Mouse (Mus musculus) hindbrain, embryonic 10.5 days (tissue): ENCODE measurements at regions not wholly inside any gene's neighbourhood (a gene's known extent, or its start where the extent isn't known, plus 50 kb on each side); places are given as distances from the start of the nearest gene placed in this dataset.

Experiments used
- DNase-seq: peaks from one replicate; pipeline ENCODE4 v3.0.0-alpha.2; 2017; ENCODE audit warnings: low spot score
- H3K27ac ChIP-seq: fragments of 300-500 bp; sonication (generic); 2 replicates; pipeline ENCODE4 v1.5.1; 2016; ENCODE audit warnings: mild to moderate bottlenecking, moderate library complexity
- H3K27me3 ChIP-seq: fragments of 300-500 bp; sonication (generic); 2 replicates; pipeline ENCODE4 v1.6.1; 2016; ENCODE audit warnings: mild to moderate bottlenecking; ENCODE audit not compliant: poor library complexity, insufficient read depth, severe bottlenecking
- H3K36me3 ChIP-seq: fragments of 300-500 bp; sonication (generic); 2 replicates; pipeline ENCODE4 v1.6.1; 2016; ENCODE audit warnings: mild to moderate bottlenecking, moderate library complexity
- H3K4me1 ChIP-seq: fragments of 300-500 bp; sonication (generic); replicated peaks from 2 replicates; pipeline ENCODE4 v1.6.1; 2016; ENCODE audit warnings: mild to moderate bottlenecking
- H3K4me3 ChIP-seq: fragments of 300-500 bp; sonication (generic); 2 replicates; pipeline ENCODE4 v1.5.1; 2016; ENCODE audit warnings: mild to moderate bottlenecking, moderate library complexity
- H3K9me3 ChIP-seq: fragments of 300-500 bp; sonication (generic); 2 replicates; pipeline ENCODE4 v1.6.1; 2016; ENCODE audit warnings: mild to moderate bottlenecking, moderate library complexity
- WGBS: fragments of 180-500 bp; shearing (Covaris S2); methylation state at CpG from one replicate; pipeline ENCODE4 v1.1.7; 2016; 5-methylcytosine and 5-hydroxymethylcytosine counted together

GRCm38 (mm10) chr13:117334125-117334524 is 113.2 kb upstream of the Gm17509 start:
- Histone ChIP-seq H3K27me3 (no peaks in the 10 kb centered on the region), H3K9me3 (no peaks in the 10 kb centered on the region), H3K27ac (no peak overlapping the region), H3K4me3 (no peak overlapping the region), H3K4me1 (no peaks in the 10 kb centered on the region), H3K36me3 (no peaks in the 10 kb centered on the region)
- DNase-seq = no peak
- 27% methylated on average over 1 of the region's 1 CpGs for WGBS

- Histone ChIP-seq H3K9me3 (no peaks in the 10 kb centered on the region), H3K4me1 (no peaks in the 10 kb centered on the region), H3K27me3 (no peaks in the 10 kb centered on the region), H3K36me3 (no peaks in the 10 kb centered on the region), H3K4me3 (no peak overlapping the region), H3K27ac (no peak overlapping the region)
- DNase-seq = no peak
- 92% methylated on average over 5 of the region's 5 CpGs for WGBS
Observed at GRCm38 (mm10) chr13:117334539-117334938, 113.7 kb upstream of the Gm17509 start.

GRCm38 (mm10) chr13:117381086-117381595 is 160.3 kb upstream of the Gm17509 start:
- DNase-seq = no peak
- WGBS = 79% methylated on average over 4 of the region's 4 CpGs
- Histone ChIP-seq H3K27ac (no peak overlapping the region), H3K4me3 (no peak overlapping the region), H3K4me1 (no peaks in the 10 kb centered on the region), H3K9me3 (no peaks in the 10 kb centered on the region), H3K36me3 (no peaks in the 10 kb centered on the region), H3K27me3 (no peaks in the 10 kb centered on the region)

GRCm38 (mm10) chr13:117383480-117384137 is 162.7 kb upstream of the Gm17509 start:
- Histone ChIP-seq H3K9me3 (no peaks in the 10 kb centered on the region), H3K27ac (no peak overlapping the region), H3K36me3 (no peaks in the 10 kb centered on the region), H3K4me3 (no peak overlapping the region), H3K27me3 (no peaks in the 10 kb centered on the region), H3K4me1 (no peaks in the 10 kb centered on the region)
- DNase-seq = no peak
- WGBS = 91% methylated on average over 12 of the region's 12 CpGs

DNA sequence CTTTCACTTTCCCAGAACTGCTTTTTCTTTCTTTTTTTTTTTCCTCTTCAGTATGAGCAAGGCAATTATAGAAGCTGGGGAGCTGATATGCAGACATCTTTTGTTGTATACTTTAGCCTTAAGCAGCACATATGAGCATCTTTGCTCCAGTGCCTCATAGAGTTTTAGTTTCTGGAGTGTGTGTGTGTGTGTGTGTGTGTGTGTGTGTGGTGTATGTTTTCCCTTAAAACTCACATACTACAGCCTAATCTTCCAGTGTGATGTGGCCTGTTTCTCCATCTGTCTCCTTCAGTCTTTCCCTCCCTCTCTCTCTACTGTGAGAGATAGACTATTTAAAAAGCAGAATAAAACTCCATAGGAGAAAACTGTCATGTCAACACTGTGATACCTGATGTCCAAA is 169.4 kb upstream of the Gm17509 start:
- DNase-seq = no peak
- Histone ChIP-seq H3K36me3 (no peaks in the 10 kb centered on the region), H3K4me3 (no peak overlapping the region), H3K9me3 (peaks cover 4% of the 10 kb centered on the region; the same call in 1 of the 2 replicates), H3K4me1 (no peaks in the 10 kb centered on the region), H3K27me3 (no peaks in the 10 kb centered on the region), H3K27ac (no peak overlapping the region)

GRCm38 (mm10) chr13:117393488-117393887 is 172.6 kb upstream of the Gm17509 start:
- Histone ChIP-seq H3K27ac (no peak overlapping the region), H3K4me3 (no peak overlapping the region), H3K4me1 (no peaks in the 10 kb centered on the region), H3K27me3 (no peaks in the 10 kb centered on the region), H3K36me3 (no peaks in the 10 kb centered on the region), H3K9me3 (peaks cover 4% of the 10 kb centered on the region; the same call in 1 of the 2 replicates)
- DNase-seq = no peak
- 59% methylated on average over 1 of the region's 1 CpGs for WGBS

- Histone ChIP-seq H3K27ac (no peak overlapping the region), H3K4me1 (no peaks in the 10 kb centered on the region), H3K36me3 (no peaks in the 10 kb centered on the region), H3K9me3 (no peaks in the 10 kb centered on the region), H3K27me3 (no peaks in the 10 kb centered on the region), H3K4me3 (no peak overlapping the region)
- no peak for DNase-seq
- WGBS = 78% methylated on average over 4 of the region's 4 CpGs
Observed at GRCm38 (mm10) chr13:117401245-117401644, 180.4 kb upstream of the Gm17509 start.

GRCm38 (mm10) chr13:117409940-117410339 is 189.1 kb upstream of the Gm17509 start:
- WGBS = 85% methylated on average over 7 of the region's 7 CpGs

DNA sequence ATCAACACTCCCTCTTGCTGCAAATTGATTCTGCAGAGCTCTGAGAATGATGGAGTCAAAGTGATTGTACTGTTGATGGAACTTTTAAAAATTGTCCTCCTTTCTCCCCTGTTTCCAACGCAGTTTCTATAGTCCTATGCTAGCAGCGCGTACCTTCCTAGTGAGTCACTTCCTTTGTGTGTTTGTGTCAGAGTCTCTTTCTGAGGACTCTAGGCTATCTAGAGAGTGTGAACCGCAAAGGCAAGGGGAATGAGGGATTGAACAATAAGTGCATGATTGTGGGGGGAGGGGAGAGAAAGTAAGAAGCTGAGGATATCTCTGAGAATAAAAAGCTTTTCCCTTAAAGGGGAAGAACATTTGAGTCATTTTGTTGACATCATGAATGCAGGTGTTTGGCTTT is 188.5 kb upstream of the Hcn1 start:
- Histone ChIP-seq H3K9me3 (no peaks in the 10 kb centered on the region), H3K27me3 (no peaks in the 10 kb centered on the region), H3K4me1 (no peaks in the 10 kb centered on the region), H3K27ac (no peak overlapping the region), H3K4me3 (no peak overlapping the region), H3K36me3 (no peaks in the 10 kb centered on the region)
- 86% methylated on average over 4 of the region's 4 CpGs for WGBS
- DNase-seq = no peak

More at GRCm38 (mm10) chr13:117409940-117410339, 189.1 kb upstream of the Gm17509 start:
- H3K4me3 ChIP-seq = no peak overlapping the region
- DNase-seq = no peak
- H3K9me3 ChIP-seq = no peaks in the 10 kb centered on the region
- H3K27me3 ChIP-seq = no peaks in the 10 kb centered on the region
- H3K27ac ChIP-seq = no peak overlapping the region
- H3K36me3 ChIP-seq = no peaks in the 10 kb centered on the region
- H3K4me1 ChIP-seq = no peaks in the 10 kb centered on the region

DNA sequence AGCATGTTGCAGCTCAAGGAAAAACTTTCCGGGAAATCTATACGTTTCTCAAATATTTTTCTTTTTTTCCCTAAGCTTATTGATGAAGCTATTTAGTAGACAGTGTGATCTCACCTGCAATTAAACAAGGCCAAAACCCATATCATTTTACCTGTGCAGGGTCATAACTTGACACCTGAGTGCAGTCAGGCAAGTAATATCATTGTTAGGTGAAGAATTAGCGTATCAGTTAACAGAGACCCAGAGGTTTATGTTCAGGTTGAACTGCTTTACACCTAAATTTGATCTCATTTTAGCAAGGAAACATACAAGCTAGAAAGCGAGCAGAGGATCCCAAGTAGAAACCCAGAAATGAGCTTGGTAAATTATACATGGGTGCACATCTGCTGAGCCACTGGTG is 178.6 kb upstream of the Hcn1 start:
- no peak for DNase-seq
- H3K4me1 ChIP-seq = no peaks in the 10 kb centered on the region
- no peak overlapping the region for H3K27ac ChIP-seq
- no peaks in the 10 kb centered on the region for H3K27me3 ChIP-seq
- WGBS = 91% methylated on average over 4 of the region's 4 CpGs
- no peaks in the 10 kb centered on the region for H3K9me3 ChIP-seq
- H3K4me3 ChIP-seq = no peak overlapping the region
- H3K36me3 ChIP-seq = no peaks in the 10 kb centered on the region

DNA sequence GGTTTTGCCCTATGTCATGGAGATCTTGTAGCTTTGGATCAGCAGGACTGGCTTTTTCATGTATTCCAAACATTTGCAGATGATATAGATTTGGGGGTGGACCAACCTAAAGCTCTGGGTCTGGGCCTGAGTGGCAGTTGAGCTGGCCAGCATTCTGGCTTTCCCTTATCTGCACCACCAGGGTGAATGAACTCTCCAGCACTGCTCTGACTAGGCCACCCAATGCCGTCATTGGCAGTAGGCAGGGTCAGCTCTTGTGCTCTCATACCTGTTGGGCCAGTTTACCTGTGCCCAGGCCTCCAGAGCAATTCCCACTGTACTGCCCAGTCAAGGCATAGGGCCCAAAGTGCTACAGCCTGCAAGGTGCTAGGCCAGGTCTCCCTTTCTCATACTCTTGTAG is 177.1 kb upstream of the Hcn1 start:
- H3K27me3 ChIP-seq = no peaks in the 10 kb centered on the region
- H3K4me1 ChIP-seq = no peaks in the 10 kb centered on the region
- 81% methylated on average over 1 of the region's 1 CpGs for WGBS
- no peak for DNase-seq
- H3K9me3 ChIP-seq = no peaks in the 10 kb centered on the region
- H3K36me3 ChIP-seq = no peaks in the 10 kb centered on the region
- H3K4me3 ChIP-seq = no peak overlapping the region
- no peak overlapping the region for H3K27ac ChIP-seq

DNA sequence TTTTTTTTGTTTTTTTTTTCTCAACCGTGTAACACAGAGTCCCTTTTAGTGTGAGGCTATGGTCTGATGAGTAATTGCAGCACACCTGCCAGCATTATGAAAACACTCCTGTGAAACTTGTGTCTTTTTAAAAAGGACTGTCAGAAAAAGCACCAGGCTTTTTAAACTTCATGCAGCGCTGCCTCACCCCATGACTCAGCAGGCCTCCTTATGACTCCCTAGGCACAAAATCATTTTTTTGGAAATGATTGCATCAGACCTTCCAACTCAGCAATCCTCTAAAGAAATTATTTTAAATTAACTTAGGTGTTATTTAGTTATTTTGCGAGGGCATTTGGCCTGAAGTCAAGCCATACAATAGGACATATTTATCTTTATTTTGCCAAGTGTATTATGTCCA is 134.7 kb upstream of the Hcn1 start:
- no peaks in the 10 kb centered on the region for H3K9me3 ChIP-seq
- no peaks in the 10 kb centered on the region for H3K36me3 ChIP-seq
- no peak overlapping the region for H3K27ac ChIP-seq
- H3K27me3 ChIP-seq = no peaks in the 10 kb centered on the region
- 84% methylated on average over 3 of the region's 3 CpGs for WGBS
- H3K4me3 ChIP-seq = no peak overlapping the region
- no peaks in the 10 kb centered on the region for H3K4me1 ChIP-seq
- no peak for DNase-seq

GRCm38 (mm10) chr13:117472726-117473125 is 129.4 kb upstream of the Hcn1 start:
- H3K4me3 ChIP-seq = no peak overlapping the region
- H3K27ac ChIP-seq = no peak overlapping the region
- no peaks in the 10 kb centered on the region for H3K27me3 ChIP-seq
- no peaks in the 10 kb centered on the region for H3K36me3 ChIP-seq
- H3K4me1 ChIP-seq = no peaks in the 10 kb centered on the region
- no peak for DNase-seq
- 81% methylated on average over 5 of the region's 5 CpGs for WGBS
- no peaks in the 10 kb centered on the region for H3K9me3 ChIP-seq

GRCm38 (mm10) chr13:117482624-117483023 is 119.5 kb upstream of the Hcn1 start:
- 74% methylated on average over 3 of the region's 3 CpGs for WGBS
- DNase-seq = no peak
- no peaks in the 10 kb centered on the region for H3K27me3 ChIP-seq

More at GRCm38 (mm10) chr13:117482624-117483023, 119.5 kb upstream of the Hcn1 start:
- Histone ChIP-seq H3K4me3 (no peak overlapping the region), H3K4me1 (no peaks in the 10 kb centered on the region), H3K36me3 (no peaks in the 10 kb centered on the region), H3K9me3 (no peaks in the 10 kb centered on the region), H3K27ac (no peak overlapping the region)
